Mouse (Mus musculus) spleen, adult 18-20 months (tissue): Measurements from ENCODE around the gene Igdcc4.
A peak's percentile ranks its signal among the peaks of the same experiment; 100 is the strongest.

ENCODE experiments used
- DNase-seq, 2 experiments: peaks; one replicate each; pipeline ENCODE4 v3.0.0; 2022; ENCODE audit warnings: mixed read lengths in 2 of 2

Gene Igdcc4

DNA sequence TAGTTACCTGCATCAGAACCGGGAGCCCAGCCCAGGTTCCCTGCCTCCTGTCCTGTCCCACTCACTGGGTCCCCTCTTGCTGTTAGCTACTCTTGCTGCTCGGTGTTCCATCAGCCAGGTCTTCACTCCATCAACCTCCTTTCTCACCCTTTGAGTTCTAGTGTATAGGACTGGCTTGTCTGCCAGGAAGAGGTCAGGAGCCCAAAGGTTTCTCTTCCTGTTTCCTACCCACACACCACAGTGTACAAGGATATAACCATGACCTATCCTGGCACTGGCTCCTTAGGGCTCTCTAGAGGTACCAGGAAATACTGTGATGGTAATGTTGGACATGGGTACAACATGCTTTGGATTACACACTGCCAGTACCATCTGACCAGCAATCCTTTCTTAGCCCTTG is 12.4 kb downstream of the Igdcc4 start:
- no peak for DNase-seq

DNA sequence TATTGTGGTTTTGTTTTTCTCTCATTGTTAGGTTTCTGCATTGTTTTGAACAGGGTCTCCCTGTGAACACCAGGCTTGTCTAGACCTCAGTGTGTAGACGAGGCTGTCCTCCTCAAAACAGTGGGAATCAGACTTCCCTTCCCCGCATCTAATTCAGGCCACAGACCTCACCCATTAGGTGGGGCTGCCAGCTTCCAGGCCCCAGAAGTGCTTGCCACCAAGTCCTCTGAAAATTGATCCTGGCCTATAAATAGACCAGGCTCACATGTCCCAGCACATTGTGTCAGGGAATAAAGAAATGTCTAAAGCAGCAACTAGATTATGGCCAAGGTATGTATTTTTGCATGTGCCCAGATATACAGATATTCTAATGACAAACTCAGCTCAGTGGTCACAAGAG is 14.6 kb downstream of the Igdcc4 start:
- no peak for DNase-seq

DNA sequence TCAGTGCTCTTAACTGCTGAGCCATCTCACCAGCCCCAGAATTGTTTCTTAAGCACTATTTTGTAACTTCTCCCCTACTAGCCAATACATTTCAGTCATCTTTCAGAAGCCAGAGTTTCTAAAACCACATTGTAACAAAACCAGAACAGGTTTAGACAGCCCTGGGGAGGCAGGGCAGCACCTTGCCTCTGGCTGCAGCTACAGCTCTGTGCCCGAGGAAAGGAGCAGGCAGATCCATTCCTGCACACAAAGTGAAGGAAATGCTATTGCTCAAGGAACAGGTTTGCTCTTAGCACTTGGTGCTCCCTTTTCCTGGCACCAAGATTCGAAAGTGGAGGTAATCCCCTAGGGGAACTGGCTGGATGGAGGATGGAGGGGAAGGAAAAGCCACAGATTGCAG is 16.2 kb downstream of the Igdcc4 start:
- no peak for DNase-seq

DNA sequence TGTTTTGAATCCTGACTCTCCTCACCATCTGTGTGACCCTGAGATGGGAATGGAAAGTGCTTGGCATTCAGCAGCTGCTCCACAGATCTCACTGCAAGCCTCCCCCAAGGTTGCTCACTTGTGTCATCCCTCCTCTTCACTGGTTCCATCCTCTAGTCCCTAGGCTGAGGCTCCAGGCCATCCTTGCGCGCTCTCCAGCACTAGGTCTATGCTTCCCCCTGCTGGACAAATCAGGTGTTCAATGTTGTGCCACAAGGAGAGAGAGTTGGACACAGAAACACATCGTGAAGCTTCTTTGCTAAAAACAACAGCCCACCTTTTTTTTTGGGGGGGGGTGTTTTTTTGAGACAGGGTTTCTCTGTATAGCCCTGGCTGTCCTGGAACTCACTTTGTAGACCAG is 19.6 kb downstream of the Igdcc4 start:
- peak in 1 of 2 experiments; percentile 58 for DNase-seq

DNA sequence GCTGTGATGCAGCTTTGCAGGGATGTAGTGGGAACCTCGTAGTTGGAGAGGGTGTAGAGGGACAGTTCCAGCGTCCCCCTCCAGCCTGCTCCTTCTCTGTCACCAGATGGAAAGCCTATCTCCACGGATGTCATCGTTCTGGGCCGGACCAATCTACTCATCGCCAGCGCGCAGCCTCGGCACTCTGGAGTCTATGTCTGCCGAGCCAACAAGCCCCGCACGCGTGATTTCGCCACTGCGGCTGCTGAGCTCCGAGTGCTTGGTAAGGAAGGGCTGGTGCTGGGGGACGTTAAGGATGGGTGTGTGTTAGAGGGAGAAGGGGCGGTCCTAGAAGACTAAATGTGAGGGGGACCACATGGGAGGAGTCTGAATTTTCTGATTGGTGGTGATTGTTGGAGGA is 21.3 kb downstream of the Igdcc4 start:
- DNase-seq: no peak

DNA sequence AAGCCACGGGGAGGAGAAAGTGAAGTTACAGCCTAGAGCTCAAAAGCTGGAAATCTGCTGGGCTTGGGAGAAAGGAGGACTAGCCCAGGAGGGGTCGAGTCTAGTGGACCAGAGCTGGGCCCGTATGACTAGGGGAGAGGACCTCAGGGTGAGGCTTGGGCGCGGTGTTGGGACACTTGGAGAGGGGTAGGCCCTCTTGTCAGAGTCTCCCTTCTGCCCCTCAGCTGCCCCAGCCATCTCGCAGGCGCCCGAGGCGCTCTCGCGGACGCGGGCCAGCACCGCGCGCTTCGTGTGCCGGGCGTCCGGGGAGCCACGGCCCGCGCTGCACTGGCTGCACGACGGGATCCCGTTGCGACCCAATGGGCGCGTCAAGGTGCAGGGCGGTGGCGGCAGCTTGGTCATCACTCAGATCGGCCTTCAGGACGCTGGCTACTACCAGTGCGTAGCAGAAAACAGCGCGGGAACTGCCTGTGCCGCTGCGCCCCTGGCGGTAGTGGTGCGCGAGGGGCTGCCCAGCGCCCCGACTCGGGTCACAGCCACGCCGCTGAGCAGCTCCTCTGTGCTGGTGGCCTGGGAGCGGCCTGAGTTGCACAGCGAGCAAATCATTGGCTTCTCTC is 22.4 kb downstream of the Igdcc4 start:
- peak in 1 of 2 experiments; percentile 51 for DNase-seq

DNA sequence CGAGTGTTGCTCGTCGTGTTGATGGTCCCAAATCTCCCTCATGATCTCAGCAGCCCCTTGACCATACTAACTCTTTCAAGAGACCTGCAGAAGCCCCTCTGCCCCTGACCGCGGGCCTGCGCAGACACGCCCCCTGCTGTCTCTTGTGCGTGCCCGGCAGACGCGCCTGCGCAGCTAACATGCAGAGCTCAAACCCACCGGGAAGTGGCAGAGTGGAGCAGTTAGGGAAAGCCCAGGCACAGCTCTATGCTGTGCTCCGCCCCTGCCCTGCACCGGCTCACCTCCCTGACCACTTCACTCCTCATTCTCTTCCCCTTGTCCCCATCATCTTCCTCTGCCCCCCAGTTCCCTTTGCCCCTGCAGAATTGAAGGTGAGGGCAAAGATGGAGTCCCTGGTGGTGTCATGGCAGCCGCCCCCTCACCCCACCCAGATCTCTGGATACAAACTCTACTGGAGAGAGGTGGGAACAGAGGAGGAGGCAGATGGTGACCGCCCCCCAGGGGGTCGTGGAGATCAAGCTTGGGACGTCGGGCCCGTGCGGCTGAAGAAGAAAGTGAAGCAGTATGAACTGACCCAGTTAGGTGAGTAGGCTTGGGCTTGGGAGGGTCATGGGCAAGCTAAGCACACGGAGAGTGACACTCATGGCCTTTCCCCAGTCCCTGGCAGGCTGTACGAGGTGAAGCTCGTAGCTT is 27.0 kb downstream of the Igdcc4 start:
- peak in 1 of 2 experiments; percentile 35 for DNase-seq

DNA sequence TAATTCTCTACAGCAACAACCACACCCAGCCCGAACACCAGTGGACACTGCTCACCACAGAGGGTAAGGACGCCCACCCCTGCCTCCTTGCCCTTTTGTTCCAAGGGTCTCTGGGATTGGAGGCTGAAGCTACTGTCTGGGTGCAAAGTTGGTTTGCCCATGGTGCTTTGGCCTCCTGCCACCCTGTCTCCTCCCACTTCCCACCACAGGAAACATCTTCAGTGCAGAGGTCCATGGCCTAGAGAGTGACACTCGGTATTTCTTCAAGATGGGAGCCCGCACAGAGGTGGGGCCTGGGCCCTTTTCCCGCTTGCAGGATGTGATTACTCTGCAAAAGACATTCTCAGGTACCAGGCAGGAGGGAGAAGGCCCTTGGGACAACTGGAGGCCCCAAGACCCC is 30.4 kb downstream of the Igdcc4 start:
- no peak for DNase-seq

DNA sequence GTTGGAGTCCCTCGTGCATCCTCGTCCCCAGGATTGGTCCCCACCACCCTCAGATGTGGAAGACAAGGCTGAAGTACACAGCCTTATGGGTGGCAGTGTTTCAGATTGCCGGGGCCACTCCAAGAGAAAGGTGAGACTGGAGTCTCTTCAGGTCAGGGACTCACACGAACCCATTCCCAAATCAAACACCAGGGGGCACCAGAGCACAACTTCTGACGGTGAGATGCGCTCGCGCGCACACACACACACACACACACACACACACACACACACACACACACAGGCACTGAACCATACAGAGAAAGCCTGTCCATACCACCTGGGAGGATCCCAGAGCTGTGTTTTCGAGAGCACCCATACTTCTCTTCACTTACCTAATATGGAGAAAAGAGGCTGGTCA is 32.5 kb downstream of the Igdcc4 start:
- peak; percentile 37 to 74 for DNase-seq

DNA sequence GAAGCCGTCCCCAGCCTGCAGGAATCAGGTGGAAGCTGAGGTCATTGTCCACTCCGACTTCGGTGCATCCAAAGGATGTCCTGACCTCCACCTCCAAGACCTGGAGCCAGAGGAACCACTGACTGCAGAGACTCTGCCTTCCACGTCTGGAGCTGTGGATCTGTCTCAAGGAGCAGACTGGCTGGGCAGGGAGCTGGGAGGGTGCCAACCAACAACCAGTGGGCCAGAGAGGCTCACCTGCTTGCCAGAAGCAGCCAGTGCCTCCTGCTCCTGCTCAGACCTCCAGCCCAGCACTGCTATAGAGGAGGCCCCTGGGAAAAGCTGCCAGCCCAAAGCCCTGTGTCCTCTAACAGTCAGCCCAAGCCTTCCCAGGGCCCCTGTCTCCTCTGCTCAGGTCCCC is 33.8 kb downstream of the Igdcc4 start:
- no peak for DNase-seq

DNA sequence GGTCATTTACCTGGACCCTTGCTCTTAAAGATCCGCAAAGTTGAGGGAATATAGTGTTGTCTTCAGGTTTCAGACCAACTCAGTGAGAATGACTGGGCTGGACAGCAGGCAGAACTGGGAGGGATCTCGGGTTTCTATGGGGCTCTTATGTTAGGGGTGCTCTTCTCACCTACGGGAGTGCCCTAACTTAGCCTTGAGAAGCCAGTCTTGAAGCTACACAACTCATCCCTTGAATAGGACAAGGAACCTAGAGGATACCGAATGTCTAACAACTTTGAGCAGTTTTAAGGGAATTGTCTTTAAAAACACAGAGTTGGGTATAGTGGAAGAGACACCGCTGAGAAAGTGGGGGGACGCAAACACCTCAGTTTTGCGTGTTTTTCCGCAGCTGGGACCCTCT is 39.2 kb downstream of the Igdcc4 start:
- DNase-seq: no peak

DNA sequence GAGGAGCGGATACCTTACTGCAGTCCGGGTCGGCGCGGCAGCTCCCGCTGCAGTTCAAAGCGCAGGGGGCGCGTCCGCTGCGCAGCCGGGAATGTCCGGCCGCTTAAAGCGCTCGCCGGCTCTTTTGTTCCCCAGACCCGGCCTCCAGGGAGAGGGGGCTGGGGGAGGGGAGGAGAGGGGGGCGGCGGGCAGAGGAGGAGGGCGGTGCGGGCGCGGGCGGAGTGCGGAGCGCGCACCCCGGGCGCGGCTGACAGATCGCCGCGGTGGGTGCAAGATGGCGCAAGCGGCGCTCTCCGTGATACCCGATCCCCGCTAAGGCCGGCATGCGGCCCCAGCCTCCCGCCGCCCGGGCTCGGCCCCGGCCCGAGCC is 39.6 kb downstream of the Igdcc4 start, which contains the start of gene Igdcc3:
Gene Igdcc3, plus strand, starts transcription at position 254 of the 370 bp plus-strand sequence.
- peak in 1 of 2 experiments; percentile 14 for DNase-seq

DNA sequence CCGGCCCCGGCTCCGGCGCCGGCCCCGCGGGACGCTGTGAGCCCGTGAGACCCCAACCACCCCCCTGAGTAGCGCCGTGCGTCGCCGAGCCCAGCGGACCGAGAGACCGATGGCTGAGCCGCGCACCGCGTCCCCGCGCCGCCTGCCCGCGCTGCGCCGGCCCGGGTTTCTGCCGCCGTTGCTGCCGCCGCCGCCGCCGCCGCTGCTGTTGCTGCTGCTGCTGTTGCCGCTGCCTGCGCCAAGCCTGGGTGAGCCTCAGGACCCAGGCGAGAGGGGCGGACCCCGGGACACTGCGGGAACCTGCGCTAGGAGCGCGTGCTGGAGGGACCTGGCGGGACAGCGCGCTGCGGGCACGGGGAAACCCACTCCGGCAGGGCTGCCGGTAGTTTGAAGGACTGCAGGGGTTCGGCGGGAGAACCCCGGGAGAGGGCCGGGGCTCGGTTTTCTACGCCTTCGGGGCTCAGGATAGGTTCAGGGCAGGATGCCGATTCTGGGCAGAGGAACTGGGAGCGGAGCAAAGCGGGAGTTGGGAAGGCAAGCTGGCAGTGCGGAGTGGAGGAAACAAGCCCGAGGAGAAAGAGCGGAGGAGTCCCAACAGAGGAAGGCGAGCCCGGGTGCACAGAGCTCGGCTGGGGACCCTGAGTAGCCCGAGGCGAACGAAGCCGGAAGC is 40.2 kb downstream of the Igdcc4 start:
- peak in 1 of 2 experiments; percentile 29 for DNase-seq

DNA sequence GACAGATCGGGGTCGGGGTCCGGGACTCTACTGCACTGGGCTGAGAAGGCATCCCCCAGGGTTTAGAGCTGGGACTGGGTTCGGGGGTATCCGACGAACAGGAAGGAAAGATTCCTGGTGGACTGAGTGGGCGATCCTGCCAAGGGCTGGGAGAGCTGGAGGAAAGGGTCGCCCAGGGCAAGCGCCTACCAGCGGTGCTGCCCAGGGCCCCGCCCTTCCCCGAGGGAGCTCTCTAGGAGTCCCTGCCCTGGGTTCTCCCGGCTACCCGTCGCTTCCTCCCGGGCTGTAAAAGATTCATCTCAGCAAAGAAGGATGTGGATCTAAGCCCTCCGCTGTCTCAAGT is 40.7 kb downstream of the Igdcc4 start:
- peak in 1 of 2 experiments; percentile 15 for DNase-seq

DNA sequence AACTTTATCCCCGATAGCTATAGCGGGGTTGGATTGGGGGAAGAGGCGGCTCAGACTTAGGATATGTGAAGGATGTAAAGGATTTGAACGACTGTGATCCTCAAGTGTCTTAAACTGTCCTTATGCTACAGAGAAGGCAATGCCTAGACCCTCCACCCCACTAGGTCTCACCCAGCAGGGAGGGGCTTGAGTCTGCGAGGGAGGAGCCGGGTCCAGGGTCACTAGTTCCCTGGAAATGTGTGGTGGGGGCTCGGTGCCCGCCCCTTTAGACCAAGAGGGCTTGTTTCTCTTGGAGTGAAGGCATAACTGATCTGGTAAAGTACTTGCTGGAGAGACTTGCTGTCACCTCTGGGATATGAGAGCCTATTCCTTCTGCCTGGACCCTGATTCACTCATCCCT is 41.1 kb downstream of the Igdcc4 start:
- no peak for DNase-seq

DNA sequence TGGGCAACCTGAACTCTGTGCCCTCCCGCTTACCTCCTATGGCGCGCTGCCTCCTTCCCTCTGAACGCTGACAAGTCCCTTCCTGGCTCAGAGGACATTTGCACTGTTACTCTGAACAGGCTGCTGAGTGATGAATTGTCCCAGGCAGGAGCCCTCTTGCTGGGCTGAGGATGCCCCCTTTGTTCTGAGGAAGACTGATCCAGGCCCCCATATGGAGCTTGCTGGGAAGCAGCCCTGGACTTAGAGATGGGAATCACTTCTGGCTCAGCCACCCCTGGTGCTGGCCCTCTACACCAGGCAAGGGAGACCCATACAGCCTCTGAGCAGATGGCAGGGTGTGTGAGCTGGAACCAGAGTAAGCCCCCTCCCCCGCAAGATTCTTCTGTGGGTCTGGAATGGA is 44.7 kb downstream of the Igdcc4 start:
- DNase-seq: no peak

DNA sequence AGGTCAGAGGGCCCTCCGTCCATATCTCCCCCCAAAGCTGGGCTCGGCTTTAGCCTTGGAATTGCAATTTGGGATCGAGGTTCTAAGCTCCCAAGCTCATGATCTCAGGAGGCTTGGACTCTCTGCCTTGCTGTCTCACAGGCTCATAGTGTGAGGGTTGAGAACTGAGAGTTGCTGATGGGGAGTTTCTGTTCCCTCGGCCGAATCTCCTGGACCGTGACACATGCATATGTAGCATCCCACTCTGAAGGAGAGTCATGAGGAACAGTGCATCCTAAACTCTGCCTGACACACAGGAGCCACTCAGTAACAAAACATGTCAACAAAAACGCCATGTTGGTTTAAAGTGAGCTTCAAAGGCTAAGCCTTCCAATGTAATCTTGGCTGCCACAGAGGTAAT is 47.2 kb downstream of the Igdcc4 start:
- DNase-seq: no peak

DNA sequence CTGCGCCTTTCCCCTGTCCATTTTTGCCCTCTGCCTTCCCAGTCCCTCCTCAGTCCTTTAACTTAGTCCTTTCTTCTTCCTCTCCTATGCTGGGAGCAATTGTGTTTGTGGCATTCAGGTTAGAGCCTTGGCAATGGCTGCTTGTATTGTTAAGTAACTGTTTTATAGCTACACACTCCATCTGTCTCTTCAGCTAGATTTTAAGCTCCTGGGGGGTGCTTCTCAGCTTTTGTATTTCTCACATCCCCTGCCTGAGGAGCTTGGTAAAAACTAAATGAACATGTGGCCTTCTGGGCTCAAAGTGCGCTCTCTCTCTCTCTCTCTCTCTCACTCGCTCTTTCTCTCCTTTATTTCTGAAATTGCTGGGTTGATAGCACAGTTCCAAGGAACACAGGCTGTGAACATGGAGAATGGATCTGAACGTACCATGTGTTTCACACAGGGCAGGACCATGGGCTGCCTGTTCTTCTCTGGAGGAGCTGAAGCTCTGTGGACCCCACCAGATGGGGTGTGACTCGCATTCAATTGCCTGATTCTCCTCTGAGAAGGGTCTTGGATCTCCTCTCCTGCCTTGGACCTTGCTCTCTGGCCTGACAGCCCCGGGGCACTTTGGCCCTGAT is 51.5 kb downstream of the Igdcc4 start:
- DNase-seq: no peak

DNA sequence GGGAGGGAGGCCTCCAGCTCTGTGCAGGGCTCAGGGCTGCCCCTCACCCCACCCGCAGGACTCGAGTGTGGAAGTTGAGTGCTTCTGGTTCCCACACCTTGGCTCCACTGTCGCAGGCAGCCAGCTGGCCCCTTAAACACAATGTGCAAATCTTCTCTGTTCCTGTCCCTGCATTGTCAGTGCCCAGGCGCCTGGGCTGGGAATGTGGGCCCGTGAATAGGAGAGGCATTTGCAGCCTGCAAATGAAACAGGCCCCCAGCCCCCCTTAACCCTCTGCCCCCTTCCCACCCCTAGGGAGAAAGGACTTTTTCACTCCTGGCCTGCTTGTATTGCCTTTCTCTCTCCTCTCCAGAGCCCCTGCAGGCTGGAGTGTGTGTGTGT is 52.0 kb downstream of the Igdcc4 start:
- no peak for DNase-seq

DNA sequence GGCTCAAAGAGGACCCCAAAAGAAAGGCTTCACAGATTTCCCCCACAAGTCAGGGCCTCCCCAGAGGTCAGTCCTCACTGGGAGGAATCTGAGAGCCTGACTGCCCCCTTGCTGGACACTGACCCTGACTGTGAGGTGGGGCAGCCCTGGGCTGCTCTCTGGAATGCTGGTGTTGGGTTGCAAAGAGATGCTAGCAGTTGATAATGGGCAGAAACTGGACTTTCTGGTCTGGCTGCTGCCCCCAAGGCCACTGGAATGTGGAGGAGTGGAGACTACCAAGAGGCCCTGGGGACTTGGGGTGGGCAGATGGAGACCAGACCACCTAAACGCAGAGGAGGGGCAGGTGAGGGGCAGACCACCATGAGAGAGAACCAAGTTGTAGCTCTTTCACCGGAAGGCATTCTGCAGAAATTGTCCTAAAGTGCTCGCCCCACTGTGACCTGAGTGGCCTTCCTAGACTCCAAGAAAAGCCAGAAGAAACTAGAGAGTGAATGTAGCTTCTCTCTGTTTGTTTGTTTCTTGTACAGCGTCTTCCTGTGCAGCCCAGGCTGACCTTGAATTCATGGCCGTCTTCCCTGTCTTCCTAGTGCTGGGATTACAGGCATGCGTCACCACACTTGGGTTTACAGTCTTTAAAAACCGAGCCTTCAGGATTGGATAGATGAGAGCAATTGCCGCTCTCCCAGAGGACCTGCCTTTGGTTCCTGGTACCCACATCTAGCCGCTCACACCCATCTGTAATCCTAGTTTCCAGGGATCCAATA is 53.6 kb downstream of the Igdcc4 start:
- no peak for DNase-seq

DNA sequence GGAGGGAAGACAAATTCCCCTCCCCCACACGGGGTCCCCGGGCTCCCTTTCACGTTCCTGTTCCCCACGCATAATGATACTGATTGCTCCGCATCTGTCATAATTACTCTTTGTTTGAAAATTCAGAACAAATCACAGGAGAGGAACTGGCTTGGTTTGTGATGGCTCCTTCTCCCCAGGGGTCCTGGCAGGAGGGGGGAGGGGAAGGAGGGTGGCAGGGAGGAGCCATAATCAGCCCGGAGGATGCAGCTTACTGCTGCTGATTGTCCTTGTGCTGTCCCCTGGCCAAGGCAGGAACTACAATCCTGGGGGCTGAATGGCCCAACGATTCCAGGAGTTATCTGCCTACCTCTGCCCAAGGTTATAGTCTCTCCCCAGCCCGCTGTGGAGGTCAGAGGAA is 55.3 kb downstream of the Igdcc4 start:
- no peak for DNase-seq

DNA sequence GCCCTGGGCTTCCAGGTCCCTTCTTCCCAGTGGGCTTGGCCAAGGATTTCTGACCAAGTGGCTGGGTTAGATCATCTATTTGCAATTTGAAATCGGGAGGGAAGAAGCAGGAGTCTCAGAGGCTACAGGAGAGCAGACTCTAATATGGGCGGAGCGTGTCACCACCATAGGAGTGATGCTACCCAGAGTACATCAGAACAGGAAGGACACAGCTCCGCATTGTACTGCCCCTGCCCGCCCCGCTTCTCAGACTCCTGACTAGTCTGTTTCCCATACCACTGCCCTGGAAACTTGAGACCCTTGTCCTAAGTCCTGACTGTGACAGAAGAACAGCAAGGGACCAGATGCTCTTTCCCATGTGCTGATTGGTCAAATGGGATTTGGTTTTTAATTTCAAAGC is 56.3 kb downstream of the Igdcc4 start:
- DNase-seq: no peak

DNA sequence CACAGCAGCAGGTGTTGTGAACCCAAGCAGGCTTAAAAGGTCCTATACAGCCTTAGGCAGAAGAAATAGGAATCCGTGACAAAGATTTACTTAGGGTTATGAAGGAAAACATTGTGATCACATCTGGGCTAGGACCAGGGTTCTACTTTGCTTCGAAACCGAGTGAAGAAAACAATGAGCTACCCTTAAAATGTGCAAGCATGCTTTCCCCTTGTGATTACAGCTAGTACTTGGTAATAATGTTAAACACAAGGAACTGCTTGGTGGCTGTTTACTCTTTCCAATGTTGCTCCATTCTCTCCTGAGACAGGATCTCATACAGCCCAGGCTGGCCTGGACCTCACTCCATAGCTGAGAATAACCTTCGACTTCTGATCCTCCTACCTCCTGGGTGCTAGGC is 59.9 kb downstream of the Igdcc4 start:
- DNase-seq: no peak
